Mouse (Mus musculus) monocyte, adult 5-6 weeks (primary cell): Measurements from ENCODE around the gene Olfr1275. TPM values are rescaled to one million over a fixed set of nuclear protein-coding genes. Genes with fewer than 3 reads are reported as not detected.

Experiments
- ATAC-seq: fragments of 153-309, 156-312 bp; replicated peaks from 2 replicates; pipeline ENCODE4 v1.8.0; 2017; ENCODE audit warnings: mild to moderate bottlenecking; ENCODE audit not compliant: low TSS enrichment, insufficient number of reproducible peaks, severe bottlenecking, poor library complexity, low FRiP score
- total RNA-seq: library from RNA; stranded (forward); fragments of 200-1000, 200-491, 200-594 nt; gene quantifications from 3 replicates; pipeline ENCODE4 v1.2.3, GENCODE M21; 2017

Gene Olfr1275
- total RNA-seq = not detected in 3 replicates

GRCm38 (mm10) chr2:111235186-111235585 is at the start of gene Olfr1275:
TSS of gene Olfr1275 (minus strand) at chr2:111235286.
- no peak for ATAC-seq

- ATAC-seq = no peak
Measured at GRCm38 (mm10) chr2:111274006-111274405, 38.9 kb upstream of the Olfr1275 start, which contains the start of gene Olfr1277. TSS of gene Olfr1277 (minus strand) at chr2:111274106.

- ATAC-seq = no peak
Measured at GRCm38 (mm10) chr2:111254216-111254615, 19.1 kb upstream of the Olfr1275 start, which contains the start of gene Olfr1276. TSS of gene Olfr1276 (plus strand) at chr2:111254516.

GRCm38 (mm10) chr2:111229502-111229901 is 5.6 kb downstream of the Olfr1275 start, which contains the start of gene 4930430A15Rik:
TSS of gene 4930430A15Rik (minus strand) at chr2:111229602.
- no peak for ATAC-seq

- ATAC-seq = no peak
Measured at GRCm38 (mm10) chr2:111182068-111182467, 53.0 kb downstream of the Olfr1275 start.

Other genes with a start within 250 kb of the Olfr1275 start
- gene Gm13941, start 129.3 kb downstream of the Olfr1275 start, total RNA-seq = 4.3 TPM in 1 of 3 replicates, not detected in the others
- not detected in 3 replicates for gene Gm15130, start 82.3 kb downstream of the Olfr1275 start, total RNA-seq
- not detected in 3 replicates for gene 4930430A15Rik, start 5.7 kb downstream of the Olfr1275 start, total RNA-seq
- not detected in 3 replicates for gene Olfr1276, start 19.2 kb upstream of the Olfr1275 start, total RNA-seq
- not detected in 3 replicates for gene Olfr1277, start 38.8 kb upstream of the Olfr1275 start, total RNA-seq
- not detected in 3 replicates for gene Olfr1278, start 54.9 kb upstream of the Olfr1275 start, total RNA-seq
- gene Olfr1279, start 65.3 kb upstream of the Olfr1275 start, total RNA-seq = not detected in 3 replicates
- gene Olfr1280, start 78.7 kb upstream of the Olfr1275 start, total RNA-seq = not detected in 3 replicates
- not detected in 3 replicates for gene Olfr1281, start 91.2 kb upstream of the Olfr1275 start, total RNA-seq
- not detected in 3 replicates for gene Olfr1282, start 100.8 kb upstream of the Olfr1275 start, total RNA-seq
- not detected in 3 replicates for gene Olfr1283, start 131.5 kb upstream of the Olfr1275 start, total RNA-seq
- gene Olfr1284, start 140.2 kb upstream of the Olfr1275 start, total RNA-seq = not detected in 3 replicates
- not detected in 3 replicates for gene Olfr1286, start 187.8 kb upstream of the Olfr1275 start, total RNA-seq
- gene Olfr1287, start 213.9 kb upstream of the Olfr1275 start, total RNA-seq = not detected in 3 replicates
- not detected in 3 replicates for gene Olfr1288, start 238.8 kb upstream of the Olfr1275 start, total RNA-seq
- not detected in 3 replicates for gene Olfr1289, start 245.5 kb upstream of the Olfr1275 start, total RNA-seq